Comparison of ENCODE assay signal across 31 mouse cellular contexts in the genomic region with DNA sequence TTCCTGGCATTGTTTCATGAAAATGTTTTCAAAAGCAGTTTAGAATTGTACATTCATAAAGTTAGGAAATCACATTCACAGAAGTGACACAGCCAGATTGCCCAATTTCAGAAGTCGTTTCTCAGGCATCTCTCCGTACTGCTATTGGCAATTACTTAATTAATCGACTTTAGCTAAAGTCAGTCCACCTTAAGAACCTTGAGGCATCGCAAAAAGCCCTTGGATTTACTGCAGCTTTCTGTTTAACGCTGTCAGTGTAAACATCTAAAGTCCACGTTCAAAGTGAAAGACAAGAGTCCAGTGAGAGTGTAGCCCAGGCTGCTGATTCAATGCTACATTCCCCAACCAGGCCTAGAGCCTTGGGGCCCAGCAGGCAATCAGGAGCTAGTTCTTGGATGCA. TPM values are rescaled to one million over a fixed set of nuclear protein-coding genes. Genes with fewer than 3 reads are reported as not detected.
"Had no signal": no experiment of that assay in that cellular context is flagged by ENCODE, and none has a peak within 500 bp of the region (broad histone marks: within the 10 kb centered on the region; RNA-seq: fewer than 3 reads in every experiment).

No protein-coding gene starts in this region.

- H3K9ac ChIP-seq: kidney, embryonic 15.5 days; limb, embryonic 13.5 days; liver, embryonic 14.5 days; liver, postnatal 0 days; lung, embryonic 15.5 days had no signal

- DNase-seq: kidney, adult 8-10 months; kidney, postnatal 10 days; kidney, postnatal 36 days; layer of hippocampus, postnatal 36 days; left cerebral cortex, postnatal 4 days; liver, postnatal 0 days; lung, postnatal 14 days; lung, postnatal 4 days; midbrain, embryonic 14.5 days; thymus, adult 18-20 months; thymus, postnatal 36 days had no signal

- H3K9me3 ChIP-seq: kidney, embryonic 15.5 days; limb, embryonic 13.5 days; lung, embryonic 15.5 days had no signal

- H3K4me3 ChIP-seq: kidney, embryonic 15.5 days; limb, embryonic 13.5 days; lung, embryonic 15.5 days had no signal

- H3K27me3 ChIP-seq: kidney, embryonic 15.5 days; limb, embryonic 13.5 days; lung, embryonic 15.5 days had no signal

- H3K36me3 ChIP-seq: kidney, embryonic 15.5 days; limb, embryonic 13.5 days; lung, embryonic 15.5 days had no signal

- H3K4me1 ChIP-seq: kidney, embryonic 15.5 days; limb, embryonic 13.5 days; lung, embryonic 15.5 days had no signal

- H3K27ac ChIP-seq: kidney, embryonic 15.5 days; limb, embryonic 13.5 days; liver, embryonic 14.5 days; lung, embryonic 15.5 days had no signal

- H3K4me2 ChIP-seq: kidney, embryonic 15.5 days; limb, embryonic 13.5 days; liver, embryonic 11.5 days; lung, embryonic 15.5 days; midbrain, embryonic 11.5 days had no signal

- ATAC-seq: liver, postnatal 0 days had no signal

RNA-seq across cellular contexts. Expression of gene Serpine3, which starts 1.1 kb away (rescaled TPM):
- total RNA-seq: layer of hippocampus, adult 8-10 months; layer of hippocampus, postnatal 10 days; left cerebral cortex, adult 8-10 months; left cerebral cortex, postnatal 14 days; megakaryocyte progenitor cell, adult 5-6 weeks; megakaryocyte-erythroid progenitor cell, adult 5-6 weeks had no signal
- polyA plus RNA-seq: kidney, embryonic 15.5 days; limb, embryonic 13.5 days; liver, embryonic 11.5 days; liver, embryonic 14.5 days; liver, postnatal 0 days; lung, embryonic 15.5 days; midbrain, embryonic 11.5 days; midbrain, embryonic 14.5 days; midbrain, postnatal 0 days; neural tube, embryonic 11.5 days; neural tube, embryonic 14.5 days; small intestine, adult 2 months; spleen, adult 2 months; stomach, embryonic 16.5 days; testis, adult 2 months; urinary bladder, adult 2 months had no signal
